Mouse (Mus musculus) intestine, embryonic 14.5 days (tissue): Measurements from ENCODE around the gene B430306N03Rik. TPM values are rescaled to one million over a fixed set of nuclear protein-coding genes. Genes with fewer than 3 reads are reported as not detected.

ENCODE experiments used
- ATAC-seq: fragments of 200-750 bp; cut with Nextera tagmentation; replicated peaks from 2 replicates; pipeline ENCODE4 v1.8.0; 2017; ENCODE audit warnings: low read depth, moderate number of reproducible peaks, moderate TSS enrichment, moderate library complexity; ENCODE audit not compliant: low FRiP score, low TSS enrichment
- DNase-seq: peaks from one replicate; pipeline ENCODE4 v3.0.0-alpha.2; 2018; ENCODE audit warnings: low spot score
- H3K27ac ChIP-seq: fragments of 300-500 bp; sonication (generic); 2 replicates; pipeline ENCODE4 v1.5.1; 2014; ENCODE audit warnings: low read depth, mild to moderate bottlenecking, control low read depth
- H3K27me3 ChIP-seq: fragments of 300-500 bp; sonication (generic); replicated peaks from 2 replicates; pipeline ENCODE4 v1.6.1; 2014; ENCODE audit warnings: low read length, control low read depth; ENCODE audit not compliant: control insufficient read depth, insufficient read depth
- H3K36me3 ChIP-seq: fragments of 300-500 bp; sonication (generic); 2 replicates; pipeline ENCODE4 v1.6.1; 2014; ENCODE audit warnings: low read length, control low read depth; ENCODE audit not compliant: control insufficient read depth, insufficient read depth
- H3K4me1 ChIP-seq: fragments of 300-500 bp; sonication (generic); replicated peaks from 2 replicates; pipeline ENCODE4 v1.6.1; 2014; ENCODE audit warnings: low read length, control low read depth, mixed read lengths; ENCODE audit not compliant: control insufficient read depth, insufficient read depth
- H3K4me2 ChIP-seq: fragments of 300-500 bp; sonication (generic); 2 replicates; pipeline ENCODE4 v1.6.1; 2014; ENCODE audit warnings: low read length
- H3K4me3 ChIP-seq: fragments of 300-500 bp; sonication (generic); 2 replicates; pipeline ENCODE4 v1.5.1; 2014; ENCODE audit warnings: low read depth, low read length, control low read depth, mixed read lengths
- H3K9ac ChIP-seq: fragments of 300-500 bp; sonication (generic); 2 replicates; pipeline ENCODE4 v1.6.1; 2014; ENCODE audit warnings: mild to moderate bottlenecking, low read length
- H3K9me3 ChIP-seq: fragments of 300-500 bp; sonication (generic); 2 replicates; pipeline ENCODE4 v1.6.1; 2016; ENCODE audit warnings: low read length, control low read depth; ENCODE audit not compliant: control insufficient read depth
- WGBS: fragments of 180-500 bp; shearing (Covaris S2); extraction: QIAGEN DNeasy Blood & Tissue Kit; methylation state at CpG from one replicate; pipeline ENCODE4 v1.1.7; 2014; 5-methylcytosine and 5-hydroxymethylcytosine counted together
- polyA plus RNA-seq: library from polyadenylated mRNA; unstranded; fragments of >200 nt; fragmentation: Nextera tagmentation; extraction: Ambion mirVana; gene quantifications from 2 replicates; pipeline ENCODE4 v1.2.1, GENCODE M21; 2014

The B430306N03Rik gene
- polyA plus RNA-seq, 1 experiment from 2014 or later: 0.41 TPM

DNA sequence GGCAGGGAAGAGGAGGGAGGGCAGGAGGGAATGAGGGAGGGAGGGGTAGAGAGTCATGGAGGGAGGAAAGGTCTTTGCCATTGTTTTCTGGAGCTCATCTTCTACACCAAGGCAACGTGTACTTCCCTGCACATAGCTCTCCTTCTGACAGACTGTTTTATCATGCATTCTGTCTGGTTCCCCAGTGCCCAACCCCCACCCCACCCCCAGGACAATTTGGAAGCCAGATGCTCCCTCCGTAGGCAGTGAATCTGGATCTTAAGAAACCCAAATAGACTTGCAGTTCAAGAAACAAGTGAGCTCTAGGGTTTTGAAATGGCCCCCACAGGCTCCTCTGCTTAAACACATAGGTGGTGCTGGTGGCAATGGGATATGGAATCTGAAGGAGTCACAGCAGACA, 42.0 kb downstream of the B430306N03Rik start:
- H3K27ac ChIP-seq: no peak overlapping the region
- WGBS: 58% methylated on average over 2 of the region's 2 CpGs
- no peaks in the 10 kb centered on the region for H3K9me3 ChIP-seq
- no peak overlapping the region for H3K4me2 ChIP-seq
- H3K9ac ChIP-seq: no peak overlapping the region
- H3K4me3 ChIP-seq: no peak overlapping the region
- H3K27me3 ChIP-seq: no peaks in the 10 kb centered on the region
- no peaks in the 10 kb centered on the region for H3K4me1 ChIP-seq
- no peaks in the 10 kb centered on the region for H3K36me3 ChIP-seq
- DNase-seq (no peak), ATAC-seq (no peak)

DNA sequence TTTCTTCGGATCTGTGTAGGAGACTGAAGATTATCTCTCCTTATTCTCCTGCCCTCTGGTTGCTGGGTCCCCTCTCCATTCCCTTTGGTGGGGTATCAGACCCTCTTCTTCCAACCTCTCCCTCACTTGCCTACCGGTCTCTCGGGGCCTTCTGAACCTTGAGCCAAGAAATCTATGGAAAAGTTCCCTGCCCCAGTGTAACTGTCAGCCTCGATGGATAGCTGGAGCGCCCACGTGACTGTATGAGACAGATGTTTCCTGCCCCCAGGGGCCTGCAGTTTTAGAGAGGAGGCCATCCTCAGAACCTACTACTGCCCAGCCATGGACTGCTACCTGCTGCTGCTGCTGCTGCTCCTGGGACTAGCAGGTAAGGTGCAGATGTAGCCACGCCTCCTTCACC, 43.7 kb downstream of the B430306N03Rik start, which contains the start of gene Treml1:
Gene Treml1, plus strand, starts transcription at position 301 of the 400 bp plus-strand sequence.
- ATAC-seq: no peak

DNA sequence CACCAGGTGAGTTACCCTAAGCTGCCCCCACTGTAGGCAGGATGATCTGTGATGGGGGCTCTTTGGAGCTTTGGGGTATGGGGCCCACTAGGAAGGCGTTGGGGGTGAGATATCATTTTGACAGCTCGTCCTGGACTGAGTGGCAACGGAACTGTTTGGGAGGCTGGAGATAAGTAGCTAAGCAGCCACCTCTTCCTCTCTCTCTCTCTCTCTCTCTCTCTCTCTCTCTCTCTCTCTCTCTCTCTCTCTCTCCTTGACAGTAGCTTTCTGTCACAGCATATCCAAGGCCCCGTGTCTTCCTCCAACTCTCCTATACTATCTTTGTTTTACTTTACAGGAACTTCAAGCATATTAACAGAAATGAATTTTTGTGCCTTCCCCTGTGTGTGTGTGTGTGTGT, 44.5 kb downstream of the B430306N03Rik start:
- 64% methylated on average over 4 of the region's 4 CpGs for WGBS
- H3K4me3 ChIP-seq: no peak overlapping the region
- H3K4me2 ChIP-seq: no peak overlapping the region

More for the DNA sequence above, 43.7 kb downstream of the B430306N03Rik start, which contains the start of gene Treml1:
- Histone ChIP-seq H3K4me1 (no peaks in the 10 kb centered on the region), H3K27me3 (no peaks in the 10 kb centered on the region), H3K9me3 (no peaks in the 10 kb centered on the region), H3K36me3 (no peaks in the 10 kb centered on the region), H3K4me2 (no peak within 1 kb of the TSS), H3K9ac (no peak within 1 kb of the TSS), H3K4me3 (no peak within 1 kb of the TSS), H3K27ac (no peak within 1 kb of the TSS)
- DNase-seq: no peak
- 73% methylated on average over 7 of the region's 7 CpGs for WGBS

GRCm38 (mm10) chr17:48362346-48362745, 46.4 kb downstream of the B430306N03Rik start:
- Histone ChIP-seq H3K4me3 (no peak overlapping the region), H3K4me2 (no peak overlapping the region), H3K4me1 (no peaks in the 10 kb centered on the region), H3K36me3 (no peaks in the 10 kb centered on the region), H3K9ac (no peak overlapping the region), H3K27ac (no peak overlapping the region), H3K27me3 (no peaks in the 10 kb centered on the region), H3K9me3 (no peaks in the 10 kb centered on the region)
- ATAC-seq (no peak), DNase-seq (no peak)
- WGBS: 58% methylated on average over 3 of the region's 3 CpGs

More for the DNA sequence above, 44.5 kb downstream of the B430306N03Rik start:
- Histone ChIP-seq H3K27ac (no peak overlapping the region), H3K9ac (no peak overlapping the region), H3K9me3 (no peaks in the 10 kb centered on the region), H3K36me3 (no peaks in the 10 kb centered on the region), H3K27me3 (no peaks in the 10 kb centered on the region), H3K4me1 (no peaks in the 10 kb centered on the region)
- no peak for ATAC-seq
- no peak for DNase-seq

DNA sequence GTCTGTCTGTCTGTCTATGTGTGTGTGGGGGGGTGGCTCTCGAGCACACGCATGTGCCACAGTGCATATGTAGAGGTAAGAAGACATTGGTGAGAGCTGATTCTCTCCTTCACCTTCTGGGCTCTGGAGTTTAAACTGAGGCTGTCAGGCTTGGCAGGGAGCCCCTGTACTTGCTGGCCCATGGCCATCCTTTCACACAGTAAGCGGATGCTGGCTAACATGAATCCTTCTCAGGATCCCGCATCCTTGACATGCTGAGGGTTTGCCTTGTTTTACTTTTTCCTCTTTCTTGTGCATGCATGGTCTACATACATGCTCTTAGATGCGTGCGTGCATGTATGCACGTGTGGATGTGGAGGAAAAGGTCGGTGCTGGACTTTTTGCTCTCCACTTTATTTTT, 47.0 kb downstream of the B430306N03Rik start:
- WGBS: 84% methylated on average over 8 of the region's 8 CpGs
- no peak for ATAC-seq
- Histone ChIP-seq H3K4me3 (no peak overlapping the region), H3K4me2 (no peak overlapping the region), H3K9ac (no peak overlapping the region), H3K9me3 (no peaks in the 10 kb centered on the region), H3K27ac (no peak overlapping the region), H3K36me3 (no peaks in the 10 kb centered on the region), H3K27me3 (no peaks in the 10 kb centered on the region), H3K4me1 (no peaks in the 10 kb centered on the region)
- DNase-seq: no peak

GRCm38 (mm10) chr17:48363421-48363965, 47.6 kb downstream of the B430306N03Rik start:
- Histone ChIP-seq H3K27ac (no peak overlapping the region), H3K36me3 (no peaks in the 10 kb centered on the region), H3K4me3 (no peak overlapping the region), H3K4me2 (no peak overlapping the region), H3K4me1 (no peaks in the 10 kb centered on the region), H3K27me3 (no peaks in the 10 kb centered on the region), H3K9ac (no peak overlapping the region), H3K9me3 (no peaks in the 10 kb centered on the region)
- no peak for ATAC-seq
- WGBS: 74% methylated on average over 6 of the region's 6 CpGs
- no peak for DNase-seq

DNA sequence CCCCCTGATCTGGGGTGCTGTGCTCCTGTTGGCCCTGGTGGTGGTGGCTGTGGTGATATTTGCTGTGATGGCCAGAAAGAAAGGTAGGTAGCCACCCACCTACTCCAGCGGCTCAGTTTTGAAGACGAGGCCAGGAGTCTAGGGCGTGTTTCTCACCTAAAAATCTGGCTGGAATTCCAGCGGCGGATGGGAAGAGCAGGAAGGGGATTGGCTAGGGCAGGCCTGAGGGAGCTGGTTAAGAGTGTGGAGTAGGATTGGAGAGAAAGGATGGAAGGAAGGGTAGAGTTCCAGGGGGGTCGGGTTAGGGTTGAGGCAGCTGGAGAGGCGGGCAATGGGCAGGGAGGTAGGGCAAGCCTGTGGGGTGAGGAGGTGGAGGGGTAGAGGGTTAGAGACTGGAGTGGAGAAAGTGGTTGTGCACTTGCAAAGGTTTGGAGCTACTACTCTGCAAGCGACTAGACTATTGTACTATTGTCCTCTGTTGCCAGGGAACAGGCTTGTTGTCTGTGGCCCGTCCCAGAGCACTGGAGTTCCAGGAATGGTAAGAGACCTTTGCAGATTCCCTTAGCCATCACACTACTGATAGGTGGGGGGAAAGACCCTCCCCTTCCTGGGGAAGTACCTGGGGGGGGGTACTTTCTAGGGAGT, 49.7 kb downstream of the B430306N03Rik start:
- WGBS: 81% methylated on average over 9 of the region's 9 CpGs
- Histone ChIP-seq H3K27me3 (no peaks in the 10 kb centered on the region), H3K4me2 (no peak overlapping the region)

DNA sequence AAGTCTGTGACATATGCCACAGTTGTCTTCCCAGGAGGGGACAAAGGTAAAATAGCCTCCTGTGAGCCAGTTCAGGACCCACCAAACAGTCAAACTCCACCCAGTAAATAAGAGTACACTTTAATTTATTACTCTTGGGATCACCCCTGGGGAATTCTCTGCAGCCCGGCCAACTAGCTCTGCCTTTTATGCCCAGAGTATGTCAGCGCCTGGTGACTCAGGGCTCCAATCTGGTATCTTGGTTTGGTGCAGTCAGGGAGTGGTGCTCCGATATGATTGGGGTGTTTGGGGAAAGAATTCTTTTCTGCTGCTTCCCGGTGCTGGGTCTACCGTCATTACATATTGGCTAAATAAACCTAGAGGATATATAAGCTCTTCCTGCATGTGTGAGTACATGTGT, 50.9 kb downstream of the B430306N03Rik start:
- Histone ChIP-seq H3K4me2 (no peak overlapping the region), H3K36me3 (no peaks in the 10 kb centered on the region), H3K27me3 (no peaks in the 10 kb centered on the region), H3K9ac (no peak overlapping the region), H3K27ac (no peak overlapping the region), H3K4me3 (no peak overlapping the region), H3K9me3 (no peaks in the 10 kb centered on the region), H3K4me1 (no peaks in the 10 kb centered on the region)
- WGBS: 73% methylated on average over 5 of the region's 5 CpGs
- ATAC-seq: no peak
- DNase-seq: no peak

More for the DNA sequence above, 49.7 kb downstream of the B430306N03Rik start:
- no peak overlapping the region for H3K4me3 ChIP-seq
- H3K36me3 ChIP-seq: no peaks in the 10 kb centered on the region
- ATAC-seq (no peak), DNase-seq (no peak)
- no peaks in the 10 kb centered on the region for H3K9me3 ChIP-seq
- no peak overlapping the region for H3K9ac ChIP-seq
- H3K27ac ChIP-seq: no peak overlapping the region
- H3K4me1 ChIP-seq: no peaks in the 10 kb centered on the region

DNA sequence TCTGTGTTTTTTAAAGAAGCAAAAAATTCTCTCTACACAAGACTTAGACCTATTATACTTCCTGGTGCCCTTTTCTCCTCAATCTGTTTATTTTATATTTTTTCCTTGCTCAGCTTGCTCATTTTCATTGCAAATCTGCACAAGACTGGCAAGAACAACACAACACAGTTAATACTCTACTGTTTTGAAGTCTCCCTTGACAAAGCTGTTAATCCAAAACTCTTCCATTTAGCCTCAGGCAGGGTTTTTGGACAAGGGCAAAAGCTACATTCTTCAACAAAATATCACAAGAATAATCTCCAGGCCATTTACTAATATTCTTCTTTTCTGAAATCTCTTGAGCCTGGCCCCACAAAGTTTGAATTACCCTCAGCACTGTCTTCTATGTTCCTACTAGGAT, 55.7 kb downstream of the B430306N03Rik start:
- H3K4me2 ChIP-seq: no peak overlapping the region
- ATAC-seq (no peak), DNase-seq (no peak)
- no peak overlapping the region for H3K9ac ChIP-seq
- H3K27ac ChIP-seq: no peak overlapping the region
- no peaks in the 10 kb centered on the region for H3K27me3 ChIP-seq
- no peaks in the 10 kb centered on the region for H3K9me3 ChIP-seq
- no peak overlapping the region for H3K4me3 ChIP-seq
- no peaks in the 10 kb centered on the region for H3K4me1 ChIP-seq
- H3K36me3 ChIP-seq: no peaks in the 10 kb centered on the region
